Mouse (Mus musculus) gastrocnemius, postnatal 14 days (tissue): ENCODE measurements around the gene Spag5. TPM values are rescaled to one million over a fixed set of nuclear protein-coding genes. Genes with fewer than 3 reads are reported as not detected.
A peak's percentile ranks its signal among the peaks of the same experiment; 100 is the strongest.
"Not testable (repeated sequence)": the region's sequence is repeated elsewhere in the genome, so short reads cannot be mapped to it uniquely, and the experiment has no call there.

Experiments
- DNase-seq: peaks from one replicate; pipeline ENCODE4 v3.0.0; 2021; ENCODE audit warnings: mixed read lengths
- intact Hi-C: fragments of 180-260 bp; cut with DNase I; formaldehyde crosslinking; loops from one replicate; pipeline ENCODE4 v1.15.1; 2025; ENCODE audit warnings: low total_unique reads
- long read RNA-seq, 2 experiments: library from polyadenylated mRNA; stranded (forward); transcript quantifications; one replicate each; pipeline ENCODE4 v2.0.0; 2021
- total RNA-seq, 2 experiments: library from RNA; stranded (reverse); gene quantifications; 2 replicates each; pipeline ENCODE4 v1.2.3; 2021

The Spag5 gene
- 1 to 10 TPM; 5.3 TPM for total RNA-seq
- long read RNA-seq, experiment 1, partial matches to known transcripts: 1 of 4 reads
- long read RNA-seq, experiment 1, other reads (novel, unspliced or antisense): 1 of 4 reads
- long read RNA-seq, experiment 2, partial matches to known transcripts: 3 of 3 reads
- long read RNA-seq, experiment 2, other reads (novel, unspliced or antisense): 0 of 3 reads

DNA sequence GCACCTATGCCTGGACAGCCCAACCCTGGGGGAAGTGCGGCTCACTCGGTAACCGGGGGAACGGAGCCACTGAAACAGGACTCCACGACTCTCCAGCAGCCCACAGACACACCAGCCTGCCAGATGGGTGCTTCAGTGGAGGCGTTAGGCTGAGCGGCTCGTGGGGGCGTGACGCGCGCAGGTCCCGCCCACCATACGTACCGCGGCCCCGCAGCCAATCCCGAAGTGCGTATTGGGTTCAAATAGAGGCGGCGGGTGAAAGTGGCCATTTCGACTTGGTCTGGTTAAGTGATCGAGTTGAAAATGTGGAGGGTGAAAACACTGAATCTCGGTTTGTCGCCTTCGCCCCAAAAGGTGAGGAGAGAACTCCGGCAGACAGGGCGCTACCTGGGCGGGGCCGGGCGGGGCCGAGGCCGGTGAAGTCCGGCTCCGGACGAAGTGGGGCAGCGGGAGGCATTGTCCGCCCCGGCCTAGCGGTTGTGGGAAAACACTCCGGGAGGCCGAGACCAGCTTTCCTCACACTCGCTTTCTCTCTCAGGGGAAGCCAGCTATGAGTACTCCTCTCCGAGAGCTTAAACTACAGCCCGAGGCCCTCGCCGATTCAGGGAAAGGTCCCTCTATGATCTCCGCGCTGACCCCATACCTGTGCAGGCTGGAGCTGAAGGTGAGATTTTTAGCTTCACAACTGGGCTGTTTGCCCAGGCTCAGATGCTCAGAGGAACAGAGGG lies at the start of gene Spag5:
Gene Spag5 (plus strand): TSS at position 173 of the 728 bp plus-strand sequence.
- DNase-seq: peak; percentile 87
- intact Hi-C loops: no loop called here

DNA sequence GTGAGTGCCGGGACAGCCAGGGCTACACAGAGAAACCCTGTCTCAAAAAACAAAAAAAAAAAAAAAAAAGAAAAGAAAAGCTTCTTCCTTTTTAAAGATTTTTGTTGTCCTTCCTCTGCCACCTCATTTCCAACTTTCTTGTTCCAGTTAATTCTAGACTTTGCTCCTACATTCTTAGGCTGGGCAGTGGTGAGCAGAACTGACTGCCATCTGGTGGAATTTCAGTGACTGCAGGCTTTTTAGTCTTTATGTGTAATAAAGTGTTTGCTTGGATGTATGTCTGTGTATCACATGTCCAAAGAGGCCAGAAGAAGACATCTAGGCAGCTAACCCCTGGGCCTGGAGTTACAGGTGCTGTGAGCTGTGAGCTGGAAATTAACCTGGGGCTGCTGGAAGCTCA lies 44.7 kb upstream of the Spag5 start:
- intact Hi-C loops: no loop called here
- DNase-seq: no peak

DNA sequence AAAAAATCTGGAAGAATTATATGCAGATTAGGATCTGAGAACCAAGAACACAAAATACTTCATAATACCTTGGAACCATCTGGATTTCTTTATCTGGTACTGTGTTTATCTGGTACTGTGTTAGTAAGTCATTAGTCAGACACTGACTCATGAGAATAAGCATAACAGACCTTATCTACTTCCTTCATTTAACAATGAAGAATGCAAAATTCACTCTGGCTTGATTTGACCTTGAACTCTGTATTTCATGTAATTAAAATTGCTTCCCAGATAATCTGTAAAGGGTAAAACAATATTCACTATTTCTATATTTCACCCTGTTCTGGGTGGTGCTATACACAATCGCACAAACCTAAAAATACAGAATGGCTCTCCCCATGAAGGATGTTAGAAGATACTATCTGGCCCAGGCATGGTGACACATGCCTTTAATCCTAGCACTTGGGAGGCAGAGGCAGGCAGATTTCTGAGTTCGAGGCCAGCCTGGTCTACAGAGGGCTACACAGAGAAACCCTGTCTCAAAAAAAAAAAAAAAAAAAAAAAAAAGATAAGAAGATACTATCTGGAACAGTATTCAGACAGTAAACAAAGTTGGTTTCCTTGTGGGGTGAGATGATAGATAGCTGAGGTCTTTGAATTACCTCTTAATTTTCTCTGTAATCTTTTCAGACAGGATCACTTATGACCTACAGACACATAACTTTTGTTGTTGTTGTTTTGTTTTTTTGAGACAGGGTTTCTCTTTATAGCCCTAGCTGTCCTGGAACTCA lies 40.7 kb upstream of the Spag5 start:
- intact Hi-C loops: no loop called here
- DNase-seq: no peak

DNA sequence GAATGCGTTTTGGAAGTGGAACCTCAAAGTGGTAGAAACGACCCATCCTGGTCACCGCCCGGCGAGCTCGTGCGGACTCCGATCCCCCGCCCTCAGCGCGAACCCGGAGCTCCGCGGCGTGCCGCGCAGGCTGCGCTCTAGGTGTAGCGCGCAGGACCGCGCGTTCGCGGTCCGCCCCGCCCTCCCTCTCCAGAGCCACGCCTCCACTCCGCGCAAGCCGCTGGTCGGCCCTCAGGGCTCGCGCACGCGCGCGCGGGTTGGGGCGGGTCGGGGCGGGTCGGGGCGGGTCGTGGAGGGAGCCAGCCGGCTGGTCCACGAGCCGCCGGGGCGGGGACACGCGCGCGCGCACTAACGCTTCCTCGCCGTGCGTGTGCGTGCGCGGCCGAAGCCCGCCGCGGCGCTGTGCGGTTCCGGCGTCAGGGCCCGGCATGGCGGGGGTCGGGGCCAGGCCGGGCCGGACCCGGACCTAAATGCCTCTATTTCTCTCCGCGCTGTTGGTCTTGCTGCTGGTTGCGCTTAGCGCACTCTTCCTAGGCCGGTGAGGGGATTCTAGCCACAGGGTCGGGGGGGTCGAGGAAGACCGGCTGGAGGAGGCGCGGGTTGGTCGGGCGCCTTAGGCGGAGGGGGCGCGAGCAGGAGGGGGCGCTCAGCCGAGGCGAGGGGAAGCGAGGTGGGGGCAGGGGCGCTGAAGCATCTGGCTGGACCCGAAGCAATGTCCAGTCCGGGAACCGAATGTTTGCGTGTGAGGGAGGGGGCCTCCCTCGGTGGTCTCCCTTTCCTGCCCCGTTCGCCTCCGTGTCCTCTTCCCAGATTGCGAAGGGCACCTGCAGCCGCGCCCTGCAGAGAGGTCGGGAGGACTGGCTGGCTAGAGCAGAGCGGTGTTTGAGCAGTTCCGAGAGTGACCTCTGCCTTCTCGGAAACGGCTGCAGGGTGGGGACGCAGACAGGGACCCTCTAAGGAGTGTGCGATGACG lies 39.7 kb upstream of the Spag5 start, which contains the start of gene 2610507B11Rik:
Gene 2610507B11Rik (plus strand): TSS at position 373 of the 973 bp plus-strand sequence.
- intact Hi-C loops: no loop called here
- DNase-seq: peak; percentile 96

DNA sequence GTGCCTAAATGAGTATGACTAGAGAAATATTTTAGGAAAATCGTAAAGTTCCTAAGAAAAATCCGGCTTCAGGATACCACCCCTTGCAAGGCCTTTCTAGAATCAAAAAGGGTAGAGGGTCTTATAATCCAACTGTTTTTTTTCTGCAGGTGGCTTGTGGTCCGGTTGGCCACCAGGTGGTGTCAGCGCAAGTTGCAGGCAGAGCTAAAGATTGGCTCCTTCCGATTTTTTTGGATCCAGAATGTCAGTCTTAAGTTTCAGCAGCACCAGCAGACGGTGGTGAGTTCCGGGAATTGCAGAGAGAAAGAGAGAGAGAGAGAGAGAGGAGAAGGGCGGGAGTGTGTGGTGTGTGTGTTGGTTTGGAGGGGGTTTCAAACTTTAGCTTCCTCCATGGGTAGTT lies 38.8 kb upstream of the Spag5 start:
- peak; percentile 63 for DNase-seq
- intact Hi-C loops: no loop called here

DNA sequence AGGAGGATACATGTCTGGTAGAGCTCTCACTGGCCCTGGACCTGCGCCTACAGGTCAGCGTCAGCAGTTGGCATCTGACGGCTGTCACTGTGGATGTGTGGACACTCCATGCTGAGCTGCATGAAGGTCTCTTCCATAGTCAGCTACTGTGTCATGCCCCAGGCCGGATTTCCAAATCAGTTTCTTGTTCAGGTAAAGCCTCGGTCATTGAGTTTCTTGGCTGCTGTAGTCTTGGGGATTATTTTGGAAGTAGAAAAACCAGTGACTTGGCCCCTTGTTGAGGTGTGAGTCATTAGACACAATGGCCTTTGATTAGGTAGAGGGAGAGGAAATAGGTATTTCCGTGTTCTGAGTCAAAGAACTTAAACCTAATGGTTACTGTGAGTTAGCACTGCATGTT lies 35.8 kb upstream of the Spag5 start:
- intact Hi-C loops: loop anchor here (5.0 kb wide), 1 partner anchor 82 kb away; no protein-coding TSS in a partner anchor
- DNase-seq: no peak

DNA sequence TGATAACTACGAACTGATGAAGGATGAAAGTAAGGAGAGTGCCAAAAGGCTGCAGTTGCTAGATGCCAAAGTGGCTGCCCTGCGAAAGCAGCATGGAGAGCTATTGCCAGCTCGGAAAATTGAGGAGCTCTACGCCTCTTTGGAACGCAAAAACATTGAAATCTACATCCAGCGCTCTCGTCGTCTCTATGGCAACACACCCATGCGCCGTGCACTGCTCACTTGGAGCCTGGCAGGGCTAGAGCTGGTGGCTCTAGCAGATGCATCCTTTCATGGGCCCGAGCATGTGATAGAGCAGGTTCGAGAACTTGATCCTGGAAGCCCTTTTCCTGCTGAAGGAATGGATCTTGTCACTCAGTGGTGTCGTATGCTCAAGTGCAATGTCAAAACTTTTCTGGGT lies 29.3 kb upstream of the Spag5 start:
- no peak for DNase-seq
- intact Hi-C loops: no loop called here

DNA sequence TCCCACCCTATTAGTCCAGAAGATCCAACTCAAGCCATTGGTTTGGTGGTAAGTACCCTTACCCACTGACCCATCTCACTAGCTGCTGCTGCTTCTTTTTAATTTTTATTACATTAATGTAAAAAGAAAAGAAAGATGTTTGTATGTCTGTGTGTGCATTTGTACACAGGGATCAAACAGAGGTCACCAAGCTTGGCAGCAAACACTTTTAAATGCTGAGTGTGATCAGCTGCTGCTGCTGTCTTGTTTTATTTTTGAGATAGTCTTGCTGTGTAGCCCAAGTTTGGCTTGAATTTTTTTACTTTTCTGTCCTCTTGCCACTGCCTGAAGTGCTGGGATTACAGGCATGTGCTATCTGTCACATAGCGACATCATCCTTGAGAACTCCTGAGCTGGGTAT lies 25.7 kb upstream of the Spag5 start:
- DNase-seq: no peak
- intact Hi-C loops: no loop called here

DNA sequence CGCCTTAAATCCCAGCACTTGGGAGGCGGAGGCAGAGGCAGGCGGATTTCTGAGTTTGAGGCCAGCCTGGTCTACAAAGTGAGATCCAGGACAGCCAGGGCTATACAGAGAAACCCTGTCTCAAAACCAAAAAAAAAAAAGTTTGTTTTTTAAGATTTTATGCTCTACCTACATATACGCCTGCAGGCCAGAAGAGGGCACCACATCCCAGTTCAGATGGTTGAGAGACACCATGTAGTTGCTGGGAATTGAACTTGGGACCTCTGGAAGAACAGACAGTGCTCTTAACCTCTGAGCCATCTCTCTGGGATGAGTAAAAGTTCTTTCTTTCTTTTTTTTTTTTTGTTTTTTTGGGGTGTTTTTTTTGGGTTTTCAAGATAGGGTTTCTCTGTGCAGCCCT lies 25.2 kb upstream of the Spag5 start:
- DNase-seq, intact Hi-C loops: not testable (repeated sequence)

DNA sequence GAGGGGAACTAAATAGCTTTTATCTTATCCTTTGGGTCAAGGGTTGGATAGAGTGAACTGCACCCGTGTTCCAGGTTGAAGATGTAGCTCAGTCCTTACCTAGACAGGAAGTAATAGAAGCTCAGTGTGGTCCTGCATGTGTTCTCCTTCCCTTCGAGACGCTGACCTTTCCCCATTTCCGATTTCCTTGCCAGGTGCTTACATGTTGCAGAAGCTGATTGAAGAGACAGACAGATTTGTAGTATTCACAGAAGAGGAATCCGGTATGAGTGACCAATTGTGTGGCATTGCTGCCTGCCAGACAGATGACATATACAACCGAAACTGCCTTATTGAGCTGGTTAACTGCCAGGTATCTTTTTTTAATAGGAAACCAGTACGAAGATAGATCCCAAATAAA lies 22.5 kb upstream of the Spag5 start:
- DNase-seq: no peak
- intact Hi-C loops: no loop called here

DNA sequence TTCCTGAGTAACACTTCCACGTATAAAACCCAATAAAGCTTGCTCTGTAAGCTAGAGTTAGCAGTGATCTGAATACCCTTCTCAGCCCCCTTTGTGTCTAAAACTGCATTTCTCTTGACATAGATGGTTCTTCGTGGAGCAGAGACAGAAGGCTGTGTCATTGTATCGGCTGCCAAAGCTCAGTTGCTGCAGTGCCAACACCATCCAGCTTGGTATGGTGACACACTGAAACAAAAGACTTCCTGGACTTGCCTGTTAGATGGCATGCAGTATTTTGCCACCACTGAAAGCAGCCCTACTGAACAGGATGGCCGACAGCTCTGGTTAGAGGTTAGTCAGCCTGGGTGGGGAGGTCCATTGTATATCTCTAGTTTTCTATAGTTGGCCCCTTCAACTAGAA lies 21.7 kb upstream of the Spag5 start:
- intact Hi-C loops: no loop called here
- no peak for DNase-seq

DNA sequence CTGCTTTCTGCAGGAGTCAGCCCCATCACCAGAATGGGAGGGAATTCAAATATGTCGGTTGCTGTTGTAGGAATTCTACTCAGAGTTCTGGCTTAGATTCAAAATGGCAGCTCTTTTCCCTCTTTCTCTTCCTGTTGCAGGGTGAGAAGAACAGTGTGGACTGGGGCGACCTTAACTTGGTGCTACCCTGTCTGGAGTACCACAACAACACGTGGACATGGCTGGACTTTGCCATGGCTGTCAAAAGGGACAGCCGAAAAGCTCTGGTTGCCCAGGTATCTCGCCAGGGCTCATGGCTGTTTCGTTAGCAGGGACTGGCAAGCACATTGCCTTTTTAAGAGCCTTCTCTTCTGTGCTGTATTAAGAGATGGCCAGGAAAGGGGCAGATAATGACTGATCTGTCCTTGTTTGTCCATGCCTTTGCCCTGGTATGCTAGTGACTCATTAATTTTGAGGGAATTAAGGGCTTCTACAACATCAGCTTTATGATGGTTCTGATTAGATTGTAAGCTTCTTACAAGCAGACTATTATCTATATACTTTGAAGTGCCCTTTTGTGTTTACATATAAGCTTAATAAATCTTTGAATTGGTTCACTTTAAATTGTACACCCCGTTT lies 12.1 kb upstream of the Spag5 start:
- intact Hi-C loops: no loop called here
- DNase-seq: no peak

DNA sequence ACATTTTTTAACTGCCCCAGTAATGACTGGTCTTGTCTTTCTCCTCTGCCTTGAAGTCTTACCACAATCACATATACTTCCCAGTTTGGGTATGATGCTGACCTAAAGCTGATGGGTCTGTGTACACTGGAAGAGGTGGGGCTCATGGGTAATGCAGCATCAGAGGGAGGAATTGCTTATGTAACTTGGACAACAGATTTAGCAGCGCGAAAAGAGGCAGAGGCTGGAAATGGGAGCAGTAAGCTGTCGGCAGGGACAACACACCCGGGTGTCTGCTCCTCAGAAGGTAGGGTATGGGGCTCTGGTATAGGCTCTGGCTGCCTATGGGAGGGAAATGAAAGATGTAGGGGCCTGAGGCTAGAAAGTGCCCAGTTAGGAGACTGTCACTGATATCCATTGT lies 10.7 kb upstream of the Spag5 start, which contains the start of gene BC030499:
Gene BC030499 (plus strand): TSS at position 188 of the 400 bp plus-strand sequence.
- DNase-seq: no peak
- intact Hi-C loops: no loop called here

DNA sequence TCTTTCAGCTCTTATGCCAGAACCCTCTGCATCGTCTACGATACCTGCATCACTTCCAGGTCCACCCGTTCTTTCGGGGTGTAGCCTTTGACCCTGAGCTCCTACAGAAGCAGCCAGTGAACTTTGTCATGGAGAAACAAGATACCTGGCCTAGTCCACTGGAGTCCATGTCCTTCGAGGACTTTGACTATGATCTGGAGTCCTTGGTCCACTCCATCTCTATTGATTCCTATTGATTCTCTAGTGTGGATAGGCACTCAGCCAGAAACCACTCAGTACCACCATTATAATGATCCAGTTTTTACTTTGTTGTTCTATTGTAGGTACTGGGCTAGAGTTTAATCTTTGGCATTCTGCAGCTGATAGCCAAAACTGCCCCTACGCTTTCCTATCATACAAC lies 6.7 kb upstream of the Spag5 start:
- intact Hi-C loops: no loop called here
- no peak for DNase-seq

DNA sequence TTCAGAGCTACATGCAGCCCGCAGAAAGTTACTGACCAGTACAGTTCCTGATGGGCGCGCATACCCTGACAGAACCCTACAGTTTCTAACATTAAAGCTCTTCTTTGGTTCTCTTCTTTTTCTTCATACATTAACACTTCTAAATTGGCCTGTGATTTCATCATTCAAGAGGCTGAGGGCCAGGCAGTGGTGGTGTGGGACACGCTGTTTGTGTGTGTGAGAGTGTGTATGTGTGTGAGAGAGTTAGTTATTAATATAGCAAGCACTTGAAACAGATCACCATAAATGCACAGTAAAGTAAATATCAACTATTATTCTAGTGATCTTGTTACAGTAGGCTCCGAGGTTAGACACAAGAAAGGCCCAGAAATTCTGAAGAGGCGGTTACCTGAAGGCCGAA lies 412 bp upstream of the Spag5 start:
- intact Hi-C loops: no loop called here

DNA sequence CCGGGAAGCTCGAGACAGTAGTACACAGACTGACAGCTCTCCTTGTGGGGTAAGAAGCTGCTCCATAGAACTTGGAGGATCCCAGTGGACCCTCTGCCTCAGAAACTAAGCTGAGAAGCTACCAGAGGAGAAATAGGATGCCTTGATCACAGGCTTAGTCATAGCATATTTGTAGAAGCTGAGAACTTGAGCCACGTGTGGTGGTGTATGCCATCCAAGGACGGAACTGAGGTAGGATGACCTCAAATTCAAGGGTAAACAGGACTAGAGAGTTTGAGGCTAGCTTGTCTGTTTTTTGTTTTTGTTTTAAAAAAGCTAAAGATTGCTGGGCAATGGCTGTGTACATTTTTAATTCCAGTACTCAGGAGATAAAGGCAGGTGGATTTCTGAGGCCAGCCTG lies 3.9 kb downstream of the Spag5 start:
- DNase-seq: no peak
- intact Hi-C loops: no loop called here

More for the DNA sequence above, 412 bp upstream of the Spag5 start:
- no peak for DNase-seq

DNA sequence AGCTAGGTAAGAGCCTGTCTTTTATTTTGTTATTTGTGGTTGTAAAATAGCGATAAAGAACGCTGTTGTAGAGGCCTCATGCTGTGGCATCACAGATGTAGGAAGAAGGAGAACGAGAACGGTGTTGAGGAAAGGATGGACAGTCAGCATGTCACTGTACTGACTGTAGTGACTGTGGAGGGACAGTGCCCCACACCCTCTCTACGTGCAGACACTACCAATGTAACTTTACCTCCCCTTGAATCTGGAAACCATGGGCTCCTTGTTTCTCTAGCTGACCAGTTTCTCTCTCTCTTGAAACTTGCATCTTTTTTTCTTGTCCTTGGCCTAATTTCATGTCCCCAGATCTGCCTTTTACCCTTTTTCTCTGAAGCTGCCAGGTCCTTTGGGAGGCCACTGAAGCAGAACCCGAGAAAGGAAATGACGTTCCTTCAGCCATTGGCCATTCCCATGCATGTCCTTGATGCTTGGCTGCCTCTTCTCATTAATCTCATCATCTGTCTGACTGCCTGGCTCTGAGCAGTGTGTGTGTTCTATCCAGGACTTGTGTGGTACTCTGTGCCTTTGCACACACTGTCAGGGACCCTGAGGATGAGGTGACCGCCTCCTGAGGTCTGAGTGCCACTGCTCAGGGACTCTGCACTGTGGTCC lies 9.7 kb downstream of the Spag5 start:
- intact Hi-C loops: no loop called here
- no peak for DNase-seq

DNA sequence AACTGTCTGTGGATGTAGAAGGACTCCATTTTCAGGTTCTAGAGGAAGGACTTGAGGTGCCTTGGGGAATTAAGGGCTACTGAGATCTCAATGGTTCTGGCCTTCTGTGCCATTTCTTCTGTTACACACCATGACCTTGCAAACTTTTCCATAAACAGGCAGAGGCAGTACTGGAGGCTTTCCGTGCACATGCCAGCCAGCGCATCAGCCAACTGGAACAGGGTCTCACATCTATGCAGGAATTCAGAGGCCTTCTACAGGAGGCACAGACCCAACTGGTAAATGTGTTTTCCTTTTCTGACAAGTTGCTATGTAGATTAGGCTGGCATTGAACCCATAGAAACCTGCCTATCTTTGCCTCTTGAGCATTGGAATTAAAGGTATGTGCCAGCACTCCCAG lies 12.3 kb downstream of the Spag5 start:
- DNase-seq: no peak
- intact Hi-C loops: no loop called here

DNA sequence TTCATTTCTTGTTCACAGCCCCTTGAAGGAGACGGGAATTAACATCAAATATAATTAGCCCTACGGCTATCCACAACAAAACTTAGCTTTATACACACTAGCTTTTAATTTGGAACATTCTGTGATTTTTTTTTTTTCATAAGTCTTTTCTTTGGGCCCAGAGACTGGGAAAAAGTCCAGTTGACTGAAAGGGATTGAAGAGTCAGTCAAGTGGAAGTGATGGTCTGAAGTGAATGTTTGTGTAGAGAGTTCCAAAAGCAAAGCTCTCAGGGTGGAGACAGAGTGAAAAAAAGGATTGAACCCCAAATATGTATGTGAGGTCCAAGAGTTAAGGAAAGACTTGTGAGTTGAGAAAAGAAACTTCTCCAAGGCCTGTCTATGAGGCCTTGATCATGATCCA lies 17.1 kb downstream of the Spag5 start:
- no peak for DNase-seq
- intact Hi-C loops: no loop called here
